Mouse (Mus musculus) heart, embryonic 15.5 days (tissue): Measurements from ENCODE around the gene Gm10639. TPM values are rescaled to one million over a fixed set of nuclear protein-coding genes. Genes with fewer than 3 reads are reported as not detected.
"Not testable (repeated sequence)": the region's sequence is repeated elsewhere in the genome, so short reads cannot be mapped to it uniquely, and the experiment has no call there.

ENCODE experiments used
- ATAC-seq: fragments of 200-750 bp; cut with Nextera tagmentation; replicated peaks from 2 replicates; pipeline ENCODE4 v1.8.0; 2017; ENCODE audit warnings: low read depth, moderate TSS enrichment; ENCODE audit not compliant: insufficient number of reproducible peaks, insufficient read depth, low FRiP score
- H3K27ac ChIP-seq: fragments of 300-500 bp; sonication (generic); 2 replicates; pipeline ENCODE4 v1.5.1; 2015; ENCODE audit warnings: mild to moderate bottlenecking, inconsistent platforms
- H3K27me3 ChIP-seq: fragments of 300-500 bp; sonication (generic); 2 replicates; pipeline ENCODE4 v1.6.1; 2015; ENCODE audit warnings: inconsistent platforms
- H3K36me3 ChIP-seq: fragments of 300-500 bp; sonication (generic); 2 replicates; pipeline ENCODE4 v1.6.1; 2015; ENCODE audit warnings: mild to moderate bottlenecking, inconsistent platforms
- H3K4me1 ChIP-seq: fragments of 300-500 bp; sonication (generic); replicated peaks from 2 replicates; pipeline ENCODE4 v1.6.1; 2015; ENCODE audit warnings: inconsistent platforms
- H3K4me2 ChIP-seq: fragments of 300-500 bp; sonication (generic); 2 replicates; pipeline ENCODE4 v1.6.1; 2015; ENCODE audit warnings: inconsistent platforms, mild to moderate bottlenecking, moderate library complexity
- H3K4me3 ChIP-seq: fragments of 300-500 bp; sonication (generic); 2 replicates; pipeline ENCODE4 v1.5.1; 2015; ENCODE audit warnings: mild to moderate bottlenecking, inconsistent platforms
- H3K9ac ChIP-seq: fragments of 300-500 bp; sonication (generic); 2 replicates; pipeline ENCODE4 v1.6.1; 2015; ENCODE audit warnings: mild to moderate bottlenecking, inconsistent platforms
- H3K9me3 ChIP-seq: fragments of 300-500 bp; sonication (generic); replicated peaks from 2 replicates; pipeline ENCODE4 v1.6.1; 2016; ENCODE audit warnings: inconsistent platforms
- WGBS: fragments of 180-500 bp; shearing (Covaris S2); methylation state at CpG from one replicate; pipeline ENCODE4 v1.1.7; 2015; ENCODE audit warnings: mixed read lengths; 5-methylcytosine and 5-hydroxymethylcytosine counted together
- polyA plus RNA-seq: library from polyadenylated mRNA; unstranded; fragments of >200 nt; fragmentation: Nextera tagmentation; extraction: Ambion mirVana; gene quantifications from 2 replicates; pipeline ENCODE4 v1.2.1, GENCODE M21; 2015

The Gm10639 gene
- polyA plus RNA-seq, 1 experiment from 2014 or later = not detected

DNA sequence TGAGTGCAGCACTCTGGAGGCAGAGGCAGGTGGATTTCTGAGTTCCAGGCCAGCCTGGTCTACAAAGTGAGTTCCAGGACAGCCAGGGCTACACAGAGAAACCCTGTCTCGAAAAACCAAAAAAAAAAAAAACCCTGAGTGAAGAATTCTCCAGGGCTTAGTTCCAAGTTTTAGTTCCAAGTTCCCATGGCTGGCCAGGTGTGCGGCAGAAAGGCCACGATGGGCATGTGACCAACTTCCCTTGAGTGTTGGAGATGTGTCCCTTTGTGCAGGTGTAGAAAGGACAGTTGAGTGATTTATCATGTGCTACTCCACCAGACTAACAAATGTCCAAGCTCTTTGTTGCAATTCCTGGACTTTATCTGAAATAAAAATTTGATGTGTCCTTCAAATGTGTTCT is 59.4 kb downstream of the Gm10639 start:
- H3K4me1 ChIP-seq, H3K36me3 ChIP-seq, H3K9me3 ChIP-seq, H3K4me3 ChIP-seq, H3K9ac ChIP-seq, H3K27ac ChIP-seq, H3K27me3 ChIP-seq, H3K4me2 ChIP-seq, ATAC-seq: not testable (repeated sequence)
- WGBS = 78% methylated on average over 3 of the region's 3 CpGs

DNA sequence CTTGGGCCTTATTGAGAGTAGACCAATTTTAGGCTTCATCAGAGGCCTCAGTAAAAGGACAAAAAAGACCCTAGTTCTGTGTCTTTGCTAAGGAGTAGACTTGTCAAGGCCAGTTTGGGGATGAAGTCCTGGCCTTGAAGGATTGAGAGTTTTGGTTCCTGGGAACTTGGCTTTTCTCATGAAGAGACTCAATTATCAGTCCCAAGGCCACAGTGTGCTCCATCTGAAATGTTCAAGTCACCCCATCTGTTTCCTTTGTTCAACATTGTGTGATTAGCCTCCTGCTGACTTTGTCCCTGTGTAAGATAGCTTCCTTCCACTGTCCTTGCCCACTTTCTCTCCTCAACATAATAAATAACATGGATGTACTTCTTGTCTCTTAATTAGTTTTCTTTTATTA is 60.3 kb downstream of the Gm10639 start:
- H3K36me3 ChIP-seq, H3K4me1 ChIP-seq, H3K9ac ChIP-seq, ATAC-seq, H3K27ac ChIP-seq, H3K9me3 ChIP-seq, H3K27me3 ChIP-seq, H3K4me3 ChIP-seq, H3K4me2 ChIP-seq: not testable (repeated sequence)

DNA sequence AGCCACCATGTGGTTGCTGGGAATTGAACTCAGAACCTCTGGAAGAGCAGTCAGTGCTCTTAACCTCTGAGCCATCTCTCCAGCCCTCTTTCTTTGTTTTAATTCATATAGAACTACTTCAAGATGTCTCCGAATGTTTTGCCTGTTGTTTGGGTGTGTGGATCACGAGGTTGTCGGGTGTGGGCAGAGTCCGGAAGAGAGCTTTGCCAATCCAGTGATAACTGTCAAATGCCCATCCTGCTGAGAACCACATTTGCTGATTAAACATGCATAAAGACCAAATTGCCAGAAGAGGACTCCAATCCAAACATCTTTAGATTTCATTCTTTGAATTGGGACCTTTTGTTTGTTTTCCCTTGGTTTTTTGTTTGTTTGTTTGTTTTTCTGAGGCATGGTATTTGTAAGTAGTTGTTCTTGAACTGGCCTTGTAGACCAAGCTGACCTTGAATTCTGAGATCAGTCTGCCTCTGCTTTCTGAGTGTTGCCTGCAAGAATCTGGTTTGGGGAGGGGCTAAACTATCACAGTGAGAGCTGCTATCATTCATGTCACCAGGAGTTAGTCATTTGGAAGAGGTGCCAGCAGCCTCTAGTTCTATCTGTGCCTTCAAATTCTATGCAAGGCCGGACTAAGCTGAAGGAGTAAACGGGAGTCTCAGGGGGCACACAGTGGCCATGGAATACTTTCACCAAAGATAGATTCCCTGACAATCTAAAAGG is 61.9 kb downstream of the Gm10639 start:
- H3K4me2 ChIP-seq = no peak overlapping the region
- no peaks in the 10 kb centered on the region for H3K27me3 ChIP-seq
- no peaks in the 10 kb centered on the region for H3K4me1 ChIP-seq
- no peak overlapping the region for H3K27ac ChIP-seq
- H3K4me3 ChIP-seq = no peak overlapping the region
- H3K9ac ChIP-seq = no peak overlapping the region
- 60% methylated on average over 6 of the region's 6 CpGs for WGBS
- no peaks in the 10 kb centered on the region for H3K9me3 ChIP-seq
- ATAC-seq = no peak
- H3K36me3 ChIP-seq = no peaks in the 10 kb centered on the region

Other genes with a start within 250 kb of the Gm10639 start
- gene Gcm1, start 238.0 kb upstream of the Gm10639 start, polyA plus RNA-seq = 0.09 TPM in 1 of 2 replicates, not detected in the other
- gene Fbxo9, start 180.9 kb upstream of the Gm10639 start, polyA plus RNA-seq = 42.4 and 48.6 TPM in 2 replicates
- 13.4 and 16.8 TPM in 2 replicates for gene Ick, start 180.7 kb upstream of the Gm10639 start, polyA plus RNA-seq
- 67.4 and 72.1 TPM in 2 replicates for gene Gsta4, start 107.1 kb upstream of the Gm10639 start, polyA plus RNA-seq
- not detected in 2 replicates for gene Gsta1, start 59.3 kb upstream of the Gm10639 start, polyA plus RNA-seq
- gene Gm3776, start 32.8 kb upstream of the Gm10639 start, polyA plus RNA-seq = not detected in 2 replicates
- gene Omt2a, start 24.9 kb downstream of the Gm10639 start, polyA plus RNA-seq = not detected in 2 replicates
- gene Omt2b, start 37.7 kb downstream of the Gm10639 start, polyA plus RNA-seq = not detected in 2 replicates
- 0.63 TPM in 1 of 2 replicates, not detected in the other for gene Gsta2, start 65.9 kb downstream of the Gm10639 start, polyA plus RNA-seq
- gene Dppa5a, start 78.3 kb downstream of the Gm10639 start, polyA plus RNA-seq = not detected in 2 replicates
- 0.36 and 0.53 TPM in 2 replicates for gene Ooep, start 88.8 kb downstream of the Gm10639 start, polyA plus RNA-seq
- gene Ddx43, start 105.9 kb downstream of the Gm10639 start, polyA plus RNA-seq = 0.09 TPM in 1 of 2 replicates, not detected in the other
- gene Cgas, start 153.3 kb downstream of the Gm10639 start, polyA plus RNA-seq = 0.97 and 1.4 TPM in 2 replicates
- gene Mto1, start 158.3 kb downstream of the Gm10639 start, polyA plus RNA-seq = 26.2 and 27.7 TPM in 2 replicates
- 0.43 and 0.67 TPM in 2 replicates for gene Gm17324, start 158.9 kb downstream of the Gm10639 start, polyA plus RNA-seq
- gene Eef1a1, start 199.2 kb downstream of the Gm10639 start, polyA plus RNA-seq = 2,802 and 3,192 TPM in 2 replicates